Mouse (Mus musculus): Measurements from ENCODE around the gene A630076J17Rik.
A peak's percentile ranks its signal among the peaks of the same experiment; 100 is the strongest.

The A630076J17Rik gene

GRCm38 (mm10) chr3:107275996-107276395 is 45.6 kb downstream of the A630076J17Rik start:
- DNase-seq (ENCODE audit: low spot score): no peak

- no peak for DNase-seq (ENCODE audit: low spot score)
These were observed 46.2 kb downstream of the A630076J17Rik start for GRCm38 (mm10) chr3:107276626-107277025.

DNA sequence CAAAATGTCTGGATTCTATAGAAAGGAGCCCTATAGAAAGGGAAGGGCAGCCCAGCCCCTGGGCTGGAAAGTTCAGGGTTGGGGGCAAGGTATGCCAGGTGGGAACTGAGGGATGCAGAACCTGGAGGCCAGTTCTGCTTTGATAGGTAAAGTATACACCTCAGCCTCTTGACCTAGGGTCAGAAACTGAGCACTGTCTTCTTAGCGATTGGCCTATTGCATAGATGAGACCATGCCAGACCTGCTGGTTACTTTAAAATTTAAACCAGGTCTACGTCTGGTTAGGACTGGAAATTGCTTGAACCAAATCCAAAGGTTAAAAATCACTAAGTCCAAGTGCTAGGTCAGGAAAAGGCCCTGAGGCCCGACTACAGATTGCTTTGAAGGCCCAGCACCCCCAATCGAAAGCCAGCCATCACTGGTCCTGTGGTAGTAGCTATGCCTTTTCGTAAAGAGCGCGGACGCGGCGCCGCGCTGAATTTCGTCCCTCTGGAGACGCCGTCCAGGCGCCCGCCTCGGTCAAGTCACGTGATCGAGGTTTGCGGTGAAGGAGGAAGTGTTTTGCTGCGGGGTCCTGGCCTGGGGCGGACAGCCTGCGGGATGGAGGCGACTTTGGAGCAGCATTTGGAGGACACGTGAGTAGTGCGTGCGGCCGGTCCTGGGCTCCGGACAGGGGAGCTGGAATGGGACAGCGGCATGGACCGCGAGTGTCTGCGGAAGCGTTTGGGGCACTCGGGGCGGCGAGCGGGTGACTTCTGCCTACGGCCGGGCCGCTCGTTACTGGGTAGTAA is 48.3 kb downstream of the A630076J17Rik start, which contains the start of gene Lamtor5:
Gene Lamtor5, plus strand, starts transcription at position 380 of the 791 bp plus-strand sequence.
- peak; percentile 94 for DNase-seq (ENCODE audit: low spot score)

All from embryo, embryonic 10.5 days (tissue).